Mouse (Mus musculus) layer of hippocampus, postnatal 10 days (tissue): ENCODE results near the gene Igf2bp2. TPM values are rescaled to one million over a fixed set of nuclear protein-coding genes. Genes with fewer than 3 reads are reported as not detected.
A peak's percentile ranks its signal among the peaks of the same experiment; 100 is the strongest.

Experiments
- DNase-seq, 2 experiments: peaks; one replicate each; pipeline ENCODE4 v3.0.0; 2021; ENCODE audit warnings: low spot score in 2 of 2
- long read RNA-seq: library from polyadenylated mRNA; stranded (forward); transcript quantifications from one replicate; pipeline ENCODE4 v2.0.0, GENCODE M21; 2023
- total RNA-seq, 2 experiments: library from RNA; stranded (reverse); gene quantifications; 2 replicates each; pipeline ENCODE4 v1.2.3; 2021

Igf2bp2 gene
- total RNA-seq = 1 to 10 TPM in 1 of 2 experiments, under 1 TPM in 1; 0.76 to 1.3 TPM
- long read RNA-seq = 0 reads

DNA sequence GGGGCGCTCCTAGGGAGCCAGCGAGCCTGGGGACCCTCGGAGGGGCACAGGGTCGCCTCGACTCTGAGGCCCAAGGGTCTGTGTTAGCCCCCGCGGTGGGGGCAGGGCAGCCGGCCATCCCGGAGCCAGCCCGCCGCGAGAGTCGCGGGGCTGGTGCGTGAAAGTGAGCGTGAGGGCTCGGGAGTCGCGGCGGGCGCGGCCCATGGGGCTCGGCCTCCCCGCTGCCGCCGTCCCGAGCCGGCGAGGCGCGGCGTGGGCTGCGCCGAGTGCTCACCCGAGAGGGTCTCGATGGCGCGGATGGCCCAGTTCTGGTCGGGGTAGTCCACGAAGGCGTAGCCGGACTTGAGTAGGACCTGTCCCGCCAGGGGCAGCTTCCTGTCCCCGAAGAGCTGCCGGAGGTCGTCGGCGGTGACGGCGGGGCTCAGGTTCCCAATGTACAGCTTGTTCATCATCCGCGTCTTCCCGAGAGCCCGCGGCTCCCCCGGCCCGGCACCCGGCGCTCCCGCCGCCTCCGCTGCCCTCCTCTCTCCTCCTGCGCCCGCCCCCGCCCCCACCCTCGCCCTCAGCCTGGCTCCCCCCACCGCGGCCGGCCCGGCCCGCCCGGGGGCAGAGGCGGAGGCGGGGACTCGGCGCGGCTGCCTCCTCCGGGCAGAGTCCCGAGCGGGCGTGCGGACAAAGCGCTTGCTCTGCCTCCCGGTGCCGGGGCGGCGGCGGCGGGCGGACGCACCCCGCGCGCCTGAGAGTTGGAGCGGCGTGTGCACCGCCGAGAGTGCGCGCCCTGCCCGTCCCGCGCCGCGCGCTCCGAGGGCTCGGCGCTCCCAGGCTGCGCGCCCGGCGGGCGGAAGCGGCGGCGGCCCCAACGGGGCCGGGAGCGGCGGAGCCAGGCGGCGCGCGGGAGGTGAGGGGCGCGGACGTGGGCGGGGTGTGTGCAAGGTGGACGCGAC lies at the start of gene Igf2bp2:
TSS of gene Igf2bp2 (minus strand) at position 788 of the 944 bp plus-strand sequence.
- DNase-seq = peak; percentile 11 to 21

GRCm38 (mm10) chr16:22203501-22203900 lies 40.4 kb upstream of the Igf2bp2 start:
- DNase-seq = no peak

DNA sequence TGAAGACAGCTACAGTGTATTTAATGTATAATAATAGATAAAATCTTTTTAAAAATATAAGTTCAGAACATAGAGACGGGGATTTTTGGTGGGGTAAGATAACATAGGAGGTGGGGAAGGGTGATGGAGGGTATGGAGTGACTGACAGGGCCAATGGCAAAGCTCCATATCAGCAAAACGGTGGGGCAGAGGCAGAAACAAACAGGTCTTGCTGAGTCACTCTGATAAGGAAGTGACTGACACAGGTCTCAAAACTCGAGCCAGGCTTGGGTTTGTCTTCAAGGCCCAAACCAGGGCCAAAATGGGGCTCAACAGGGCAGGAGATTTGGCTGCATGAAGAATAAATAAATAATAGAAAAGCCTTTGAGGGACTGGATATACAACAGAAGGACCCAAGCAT lies 38.8 kb upstream of the Igf2bp2 start:
- DNase-seq = no peak

GRCm38 (mm10) chr16:22200476-22200875 lies 37.4 kb upstream of the Igf2bp2 start:
- DNase-seq = no peak

DNA sequence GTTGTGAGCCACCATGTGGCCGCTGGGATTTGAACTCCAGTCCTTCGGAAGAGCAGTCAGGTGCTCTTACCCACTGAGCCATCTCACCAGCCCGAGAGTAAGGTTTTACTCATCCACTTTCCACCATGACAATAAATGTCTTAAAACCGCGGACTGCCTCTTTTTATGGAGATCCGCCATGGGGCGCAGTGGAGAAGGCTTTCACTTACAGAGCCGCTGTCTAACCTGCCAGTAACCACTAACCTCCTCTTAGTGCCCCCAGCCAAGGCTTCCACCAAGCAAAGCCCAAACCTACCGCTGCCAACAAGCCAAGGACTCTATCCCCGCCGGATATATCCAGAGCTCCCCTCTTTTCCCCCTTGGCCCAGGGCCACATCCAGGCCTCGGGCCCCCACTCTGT lies 24.3 kb upstream of the Igf2bp2 start:
- no peak for DNase-seq

DNA sequence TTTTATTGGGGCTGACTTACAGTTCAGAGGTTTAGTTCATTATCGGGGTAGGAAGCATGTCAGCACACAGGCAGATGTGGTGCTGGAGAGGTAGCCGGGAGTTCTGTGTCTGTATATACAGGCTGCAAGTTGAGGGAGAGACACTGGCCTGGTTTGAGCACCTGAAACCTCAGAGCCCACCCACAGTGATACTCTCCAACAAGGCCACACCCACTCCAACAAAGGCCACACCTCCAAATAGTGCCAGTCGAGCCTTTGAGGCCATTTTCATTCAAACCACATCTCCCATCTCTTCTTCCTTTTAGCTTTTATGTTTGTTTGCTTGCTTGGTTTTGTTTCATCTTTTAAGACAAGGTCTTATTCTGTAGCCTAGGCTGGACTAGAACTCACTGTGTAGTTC lies 22.3 kb upstream of the Igf2bp2 start:
- DNase-seq = no peak

DNA sequence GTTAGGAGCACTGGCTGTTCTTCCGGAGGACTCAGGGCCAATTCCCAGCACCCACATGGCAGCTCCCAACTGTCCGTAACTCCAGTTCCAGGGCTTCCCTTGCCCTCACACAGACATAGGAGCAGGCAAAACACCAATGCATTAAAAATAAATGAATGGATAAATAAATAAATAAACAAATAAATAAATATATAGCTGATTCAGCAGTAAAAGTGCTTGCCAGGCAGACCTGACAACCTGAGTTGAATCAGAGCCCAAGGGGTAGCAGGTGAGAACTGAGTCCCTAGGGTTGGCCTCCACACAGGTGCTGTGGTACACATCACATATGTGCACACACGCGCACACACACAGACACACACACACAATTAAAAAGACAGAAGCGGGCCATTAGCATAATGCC lies 21.0 kb upstream of the Igf2bp2 start:
- DNase-seq = no peak

DNA sequence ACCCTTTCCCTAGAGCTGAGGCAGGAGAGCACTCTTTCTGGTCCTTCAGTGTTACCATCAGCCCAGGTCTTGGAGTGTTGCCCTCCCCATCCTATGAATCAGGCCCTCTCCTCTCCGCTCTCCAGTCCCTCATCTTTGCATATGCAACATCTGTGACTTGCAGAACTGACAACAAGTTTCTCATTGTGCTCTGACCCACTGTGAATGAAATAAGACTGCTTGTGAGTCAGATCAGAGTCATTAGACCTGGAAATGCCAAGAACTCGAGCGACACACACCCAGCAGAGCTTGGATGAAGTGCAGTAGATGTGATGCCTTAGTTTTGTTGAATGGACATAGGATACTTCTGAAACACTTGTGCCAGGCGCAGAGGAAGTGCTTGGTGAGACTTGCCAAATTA lies 19.2 kb upstream of the Igf2bp2 start:
- DNase-seq = no peak

DNA sequence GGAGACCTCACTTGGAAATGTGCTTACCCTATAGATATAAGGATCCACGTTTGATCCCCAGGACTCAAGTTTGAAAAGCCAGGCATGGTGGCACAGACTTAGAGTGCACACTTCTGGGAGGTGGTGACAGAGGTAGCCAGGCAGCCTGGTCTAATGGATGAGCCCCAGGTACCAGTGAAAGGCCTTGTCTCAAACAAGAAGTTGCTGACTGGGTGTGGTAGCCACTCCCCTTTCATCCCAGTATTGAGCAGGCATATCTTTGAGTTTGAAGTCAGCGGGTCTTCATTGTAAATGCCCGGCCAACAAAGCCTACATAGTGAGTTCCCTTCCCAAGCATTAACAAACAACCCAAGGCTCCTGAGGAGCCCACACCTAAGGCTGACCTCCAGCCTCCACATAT lies 15.7 kb upstream of the Igf2bp2 start:
- DNase-seq = no peak

GRCm38 (mm10) chr16:22177999-22178398 lies 14.9 kb upstream of the Igf2bp2 start:
- DNase-seq = no peak

DNA sequence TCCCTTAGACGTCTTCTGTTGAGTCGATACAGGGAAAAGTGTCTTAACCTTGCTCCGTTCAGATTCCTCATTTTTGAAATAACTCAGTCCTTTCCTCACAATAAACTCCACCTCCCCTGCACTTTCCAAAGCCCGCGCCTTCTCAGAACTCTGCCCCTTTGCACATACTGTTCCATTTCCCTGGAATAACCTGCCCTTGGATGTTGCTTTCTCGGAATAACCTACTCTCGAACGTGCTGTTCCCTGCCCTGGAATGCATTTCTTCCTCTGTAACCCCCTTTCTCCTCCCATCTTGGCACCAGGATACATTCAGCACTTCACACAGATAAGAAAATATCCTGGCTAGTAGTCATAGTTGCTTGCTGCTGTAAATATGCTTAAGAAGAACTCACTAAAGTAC lies 5.6 kb upstream of the Igf2bp2 start:
- no peak for DNase-seq

DNA sequence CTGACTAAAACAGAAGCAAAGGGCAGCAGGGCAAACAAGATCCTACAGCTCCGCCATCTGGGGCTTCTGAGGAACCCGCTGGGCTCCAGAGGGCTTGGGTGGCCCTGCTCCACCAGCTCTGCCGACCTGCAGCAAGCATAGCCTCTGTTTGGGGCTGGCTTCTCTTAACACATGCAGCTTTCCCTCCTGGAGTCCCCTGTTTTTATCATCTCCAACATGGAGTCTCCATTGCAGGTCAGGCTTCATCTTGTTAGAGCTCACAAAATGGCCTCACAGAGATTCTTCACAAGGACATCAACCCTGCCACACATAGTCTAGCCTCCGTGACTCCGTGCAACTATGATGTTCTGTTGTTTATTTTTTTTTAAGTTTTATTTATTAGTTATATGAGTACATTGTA lies 2.5 kb upstream of the Igf2bp2 start:
- no peak for DNase-seq

DNA sequence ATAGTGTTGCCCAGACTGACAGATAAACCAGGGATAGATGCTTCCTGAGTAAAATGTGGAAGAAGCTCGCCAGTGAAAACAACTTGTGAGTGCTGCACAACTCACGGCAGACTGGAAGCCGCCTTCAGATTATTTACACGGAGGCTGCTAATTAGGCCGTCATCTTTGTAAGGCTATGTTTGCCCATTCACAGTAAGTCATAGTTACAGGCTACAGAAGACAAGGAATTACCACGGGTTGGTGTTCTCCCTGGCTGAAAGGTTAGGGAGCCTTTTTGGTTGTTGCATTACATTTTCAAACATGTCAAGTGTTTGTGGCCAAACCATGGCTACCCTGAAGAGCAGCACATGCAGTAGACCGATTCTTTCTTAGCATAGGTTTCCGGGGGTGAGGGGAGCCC lies 1.3 kb upstream of the Igf2bp2 start:
- no peak for DNase-seq

- peak; percentile 9 to 19 for DNase-seq
Observed at GRCm38 (mm10) chr16:22163456-22163851, 355 bp upstream of the Igf2bp2 start.

DNA sequence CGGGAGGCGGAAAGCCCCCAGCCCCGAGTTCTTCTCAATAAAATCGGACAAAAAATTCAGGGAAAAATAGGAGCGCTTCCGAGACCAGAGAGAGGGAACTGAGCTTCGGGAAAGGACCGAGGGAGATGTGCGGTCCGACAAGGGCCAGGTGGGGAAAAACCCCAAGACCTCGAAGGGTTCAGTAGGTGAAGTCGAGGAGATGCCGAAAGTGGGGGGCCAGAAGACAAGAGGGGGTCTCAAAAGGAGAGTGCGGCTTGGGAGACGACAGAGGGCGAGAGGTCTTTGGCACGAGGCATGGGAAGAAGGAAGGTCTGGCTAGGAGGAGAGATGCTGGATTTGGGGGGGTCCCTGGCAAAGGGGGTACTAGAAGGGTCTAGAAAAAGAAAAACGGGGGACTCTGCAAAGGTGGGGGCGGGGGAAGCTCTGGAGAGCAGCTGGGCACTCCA lies 1.0 kb downstream of the Igf2bp2 start:
- peak; percentile 3 to 16 for DNase-seq

GRCm38 (mm10) chr16:22161351-22162065 lies 1.6 kb downstream of the Igf2bp2 start:
- DNase-seq = peak; percentile 7 to 19

- DNase-seq = no peak
Observed at GRCm38 (mm10) chr16:22160386-22161145, 2.5 kb downstream of the Igf2bp2 start.

GRCm38 (mm10) chr16:22152941-22153444 lies 10.1 kb downstream of the Igf2bp2 start:
- no peak for DNase-seq

- no peak for DNase-seq
Observed at GRCm38 (mm10) chr16:22151706-22152315, 11.3 kb downstream of the Igf2bp2 start.

DNA sequence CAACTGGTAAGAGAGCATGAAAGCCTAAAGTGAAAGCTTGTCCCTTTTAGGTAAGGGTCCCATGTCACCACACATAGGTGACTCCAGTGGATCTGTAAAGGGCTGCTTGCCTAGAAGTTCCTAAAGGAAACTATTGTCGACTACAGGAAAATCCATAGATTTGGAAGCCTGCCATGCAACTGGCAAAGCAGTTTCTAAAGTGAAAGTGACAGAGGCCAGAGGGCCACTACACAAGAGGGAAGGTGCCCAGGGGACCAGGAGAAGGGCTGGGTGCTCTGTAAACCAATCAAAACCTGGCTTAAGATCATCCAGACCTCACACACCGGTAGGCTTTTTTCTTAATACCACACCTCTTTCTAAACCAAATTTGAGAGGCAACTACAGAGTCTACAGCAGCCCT lies 12.7 kb downstream of the Igf2bp2 start:
- no peak for DNase-seq
